Mouse (Mus musculus) kidney, postnatal 4 days (tissue): ENCODE measurements at regions not wholly inside any gene's neighbourhood (a gene's known extent, or its start where the extent isn't known, plus 50 kb on each side); places are given as distances from the start of the nearest gene placed in this dataset.
"Not testable (repeated sequence)": the region's sequence is repeated elsewhere in the genome, so short reads cannot be mapped to it uniquely, and the experiment has no call there.

Experiments
- DNase-seq, 2 experiments: peaks; one replicate each; pipeline ENCODE4 v3.0.0; 2021; ENCODE audit warnings: mixed read lengths in 2 of 2

GRCm38 (mm10) chr14:96908737-96909136, 389.8 kb upstream of the Klhl1 start:
- no peak for DNase-seq

DNA sequence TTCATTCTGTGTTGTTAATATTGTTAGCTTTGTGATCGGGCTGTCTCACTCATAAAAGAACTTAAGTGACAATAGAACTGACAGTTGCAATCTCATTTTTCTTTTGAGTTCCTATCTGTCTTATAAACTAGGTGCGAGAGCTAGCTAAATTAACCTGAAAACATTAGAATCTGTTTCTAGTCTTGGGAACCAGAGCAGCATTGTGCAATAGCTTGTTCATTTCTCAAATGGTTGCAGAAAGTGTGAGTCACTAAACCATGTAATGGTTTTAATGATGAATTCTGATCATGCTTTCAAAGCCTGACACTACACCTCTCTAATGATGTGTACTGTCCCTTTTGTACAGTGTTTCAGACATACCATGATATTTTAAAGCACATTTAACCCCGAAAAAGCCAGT, 360.8 kb upstream of the Klhl1 start:
- DNase-seq = no peak

- DNase-seq = no peak
Observed at GRCm38 (mm10) chr14:96871969-96872368, 353.1 kb upstream of the Klhl1 start.

- no peak for DNase-seq
Observed at GRCm38 (mm10) chr14:96838910-96839309, 320.0 kb upstream of the Klhl1 start.

DNA sequence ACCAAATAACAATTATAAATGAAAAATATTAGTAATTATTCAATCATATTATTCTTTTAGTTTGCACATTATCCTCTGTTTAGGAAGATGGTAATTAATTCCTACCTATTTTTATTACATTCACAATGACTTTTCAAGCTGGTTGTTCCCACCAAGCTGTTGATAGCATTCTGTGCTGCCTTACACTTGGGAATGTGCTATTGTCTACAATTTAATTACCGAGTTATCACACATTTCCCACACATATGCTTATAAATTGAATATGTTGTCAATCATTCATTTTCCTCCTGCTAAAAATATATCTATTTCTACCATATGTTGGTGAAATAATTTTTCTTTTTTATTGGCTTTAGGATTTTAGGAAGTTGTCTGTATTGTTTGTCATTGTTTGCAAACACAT, 306.2 kb upstream of the Klhl1 start:
- no peak for DNase-seq

DNA sequence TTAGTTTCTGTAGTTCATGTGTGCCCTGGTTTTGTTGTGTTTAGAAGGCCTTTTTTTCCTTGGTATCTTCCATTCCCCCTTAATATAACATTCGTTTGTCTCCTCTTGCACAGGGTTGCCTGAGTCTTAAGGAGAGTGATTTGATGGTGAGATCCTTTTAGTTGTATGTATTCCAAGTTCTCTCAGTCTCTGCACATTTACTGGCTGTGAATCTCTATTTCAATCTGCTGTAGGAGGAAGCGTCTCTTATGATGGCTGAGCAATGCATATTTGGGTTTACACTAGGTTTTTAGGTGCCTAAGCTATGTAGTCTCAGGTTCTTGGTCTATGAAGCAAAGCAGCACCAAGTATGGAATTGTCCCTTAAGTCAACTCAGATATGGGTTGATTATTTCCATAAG, 296.8 kb upstream of the Klhl1 start:
- no peak for DNase-seq

- no peak for DNase-seq
Observed at GRCm38 (mm10) chr14:96805284-96805683, 286.4 kb upstream of the Klhl1 start.

GRCm38 (mm10) chr14:96794806-96795205, 275.9 kb upstream of the Klhl1 start:
- DNase-seq = no peak

- no peak for DNase-seq
Observed at GRCm38 (mm10) chr14:96787917-96788316, 269.0 kb upstream of the Klhl1 start.

GRCm38 (mm10) chr14:96787286-96787685, 268.4 kb upstream of the Klhl1 start:
- DNase-seq = no peak

DNA sequence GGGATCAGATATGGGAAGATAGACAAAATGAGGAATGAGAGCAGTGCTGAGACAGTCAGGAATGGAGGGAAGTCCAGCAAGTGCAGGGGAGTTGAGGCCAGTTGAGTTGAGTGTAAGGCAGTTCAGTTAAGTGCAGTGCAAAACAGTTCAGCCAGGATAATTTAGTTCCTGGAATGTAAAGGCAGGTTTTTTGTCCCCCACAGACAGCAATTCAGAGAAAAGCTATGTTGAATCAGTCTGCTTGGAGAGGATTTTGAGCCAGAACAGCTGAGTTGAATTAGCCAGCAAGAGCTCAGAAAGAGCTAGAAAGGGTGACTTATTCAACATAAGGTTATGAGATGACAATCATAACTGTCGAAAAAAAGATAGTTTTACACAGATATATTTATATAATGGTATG, 256.9 kb upstream of the Klhl1 start:
- DNase-seq = no peak

- no peak for DNase-seq
Observed at GRCm38 (mm10) chr14:96760591-96760990, 241.7 kb upstream of the Klhl1 start.

DNA sequence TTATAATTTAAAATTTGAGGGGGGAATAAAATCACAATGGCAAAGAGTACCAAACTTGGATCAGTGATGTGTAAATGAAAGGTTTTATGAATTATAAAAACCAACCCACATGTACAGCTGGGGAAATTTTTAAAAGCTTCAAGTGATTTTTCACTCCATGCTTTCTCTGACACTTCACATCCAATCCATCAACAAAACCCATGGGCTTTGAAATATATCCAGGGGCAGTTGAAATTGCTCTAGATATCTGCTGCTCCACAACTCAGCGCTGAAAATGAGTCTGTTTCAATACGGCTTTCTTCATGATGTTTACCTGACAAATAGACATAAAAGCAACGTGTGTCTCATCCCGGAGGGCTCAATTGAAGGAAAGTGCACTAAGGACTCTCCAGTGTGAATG, 214.3 kb upstream of the Klhl1 start:
- DNase-seq = no peak

- DNase-seq = no peak
Observed at GRCm38 (mm10) chr14:96697086-96697485, 178.2 kb upstream of the Klhl1 start.

GRCm38 (mm10) chr14:96690923-96691322, 172.0 kb upstream of the Klhl1 start:
- no peak for DNase-seq

DNA sequence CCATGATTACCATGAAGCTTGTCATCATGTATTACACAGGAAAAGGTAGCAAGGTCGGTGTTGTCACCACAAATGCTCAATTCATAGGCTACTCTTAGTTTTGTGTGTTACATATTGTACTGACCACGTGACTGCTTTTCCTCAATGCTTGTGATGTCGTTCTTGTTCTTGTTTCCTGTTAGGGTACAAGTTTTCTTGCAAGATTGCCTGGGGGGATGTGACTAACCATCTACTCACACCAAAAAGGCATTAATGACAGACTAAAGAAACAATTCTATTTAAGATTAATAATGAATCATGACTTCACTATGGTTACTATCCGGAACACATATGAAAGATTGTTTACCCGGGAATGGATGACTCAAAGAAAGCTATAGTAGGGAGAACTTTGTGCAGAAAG, 165.0 kb upstream of the Klhl1 start:
- no peak for DNase-seq

DNA sequence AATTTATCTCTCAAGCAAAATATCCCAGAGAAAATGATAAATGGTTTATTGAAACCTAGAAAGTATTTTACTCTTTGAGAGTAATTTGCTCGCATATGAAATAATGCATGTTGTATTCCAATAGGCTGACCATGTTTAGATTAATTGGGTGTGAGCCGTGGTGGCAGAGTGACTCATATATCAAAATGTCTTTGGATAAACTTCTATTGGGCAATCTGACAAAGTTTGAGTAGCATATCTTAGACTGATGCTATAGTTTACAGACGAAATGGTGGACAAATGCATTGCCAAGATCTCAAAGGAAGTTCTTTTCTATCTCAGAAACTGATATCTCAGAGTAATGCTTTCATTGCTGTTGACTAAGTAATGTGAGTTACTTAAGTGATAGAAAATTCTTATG, 162.8 kb upstream of the Klhl1 start:
- no peak for DNase-seq

DNA sequence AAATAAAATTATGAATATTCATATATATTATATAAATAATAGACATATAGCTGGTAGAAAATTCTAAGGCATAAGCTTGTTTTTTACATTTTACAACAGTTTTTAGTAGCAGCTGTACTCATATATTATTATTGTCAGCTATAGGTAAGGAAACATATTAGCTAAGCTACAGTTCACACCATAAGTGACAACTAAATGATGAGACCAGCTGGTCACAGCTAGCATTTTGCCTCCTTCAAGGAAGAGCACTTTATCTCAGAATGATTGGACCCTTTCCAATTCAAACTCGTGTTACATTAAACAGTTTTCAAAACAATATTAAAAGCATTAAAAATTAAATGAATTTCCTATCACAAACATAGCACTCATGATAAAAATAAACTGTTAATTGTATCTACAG, 157.3 kb upstream of the Klhl1 start:
- DNase-seq = no peak

GRCm38 (mm10) chr14:96668635-96669034, 149.7 kb upstream of the Klhl1 start:
- DNase-seq = no peak

DNA sequence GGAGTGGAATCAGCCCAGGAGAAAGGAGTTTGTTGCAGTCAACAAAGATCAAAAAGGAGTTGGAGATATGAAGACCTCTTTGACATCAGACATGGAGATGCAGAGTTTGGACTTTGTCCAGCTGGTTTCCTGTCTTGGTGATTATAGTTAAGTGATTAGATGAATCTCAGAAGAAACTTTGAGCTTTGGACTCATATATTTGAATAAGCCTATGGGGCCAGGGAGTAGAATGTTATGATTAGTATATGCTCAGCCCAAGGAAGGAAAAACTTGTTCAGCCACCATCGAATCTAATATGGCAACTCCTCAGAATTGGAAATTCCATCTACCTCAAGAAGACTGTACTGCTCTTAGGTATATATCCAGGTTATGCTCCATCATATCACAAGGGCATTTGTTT, 137.6 kb upstream of the Klhl1 start:
- no peak for DNase-seq

GRCm38 (mm10) chr14:96630291-96630690, 111.4 kb upstream of the Klhl1 start:
- no peak for DNase-seq

DNA sequence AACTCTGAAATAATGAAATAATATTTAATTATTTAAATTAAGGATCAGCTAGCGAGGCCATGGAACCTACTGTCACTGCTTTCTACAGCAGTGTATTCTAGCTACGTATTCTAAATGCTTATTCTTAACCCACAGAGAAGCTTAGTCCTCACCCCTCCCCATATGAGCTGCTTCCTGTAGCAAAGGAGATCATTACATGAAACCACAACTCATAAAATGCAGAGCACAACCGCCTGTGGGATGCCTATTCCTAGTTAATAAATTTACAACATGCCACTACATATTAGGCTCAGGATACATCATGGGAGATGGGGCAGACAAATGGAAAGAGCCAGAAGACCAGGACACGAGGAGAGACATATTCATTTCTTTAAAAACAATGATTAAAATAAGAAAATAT, 87.8 kb upstream of the Klhl1 start:
- no peak for DNase-seq

- DNase-seq = not testable (repeated sequence)
Observed at GRCm38 (mm10) chr14:96601092-96601491, 82.2 kb upstream of the Klhl1 start.

- no peak for DNase-seq
Observed at GRCm38 (mm10) chr14:96592051-96592450, 73.1 kb upstream of the Klhl1 start.
